Mouse (Mus musculus): ENCODE measurements around the gene Zfp689.
A peak's percentile ranks its signal among the peaks of the same experiment; 100 is the strongest.
"Not testable (repeated sequence)": the region's sequence is repeated elsewhere in the genome, so short reads cannot be mapped to it uniquely, and the experiment has no call there.

The Zfp689 gene

DNA sequence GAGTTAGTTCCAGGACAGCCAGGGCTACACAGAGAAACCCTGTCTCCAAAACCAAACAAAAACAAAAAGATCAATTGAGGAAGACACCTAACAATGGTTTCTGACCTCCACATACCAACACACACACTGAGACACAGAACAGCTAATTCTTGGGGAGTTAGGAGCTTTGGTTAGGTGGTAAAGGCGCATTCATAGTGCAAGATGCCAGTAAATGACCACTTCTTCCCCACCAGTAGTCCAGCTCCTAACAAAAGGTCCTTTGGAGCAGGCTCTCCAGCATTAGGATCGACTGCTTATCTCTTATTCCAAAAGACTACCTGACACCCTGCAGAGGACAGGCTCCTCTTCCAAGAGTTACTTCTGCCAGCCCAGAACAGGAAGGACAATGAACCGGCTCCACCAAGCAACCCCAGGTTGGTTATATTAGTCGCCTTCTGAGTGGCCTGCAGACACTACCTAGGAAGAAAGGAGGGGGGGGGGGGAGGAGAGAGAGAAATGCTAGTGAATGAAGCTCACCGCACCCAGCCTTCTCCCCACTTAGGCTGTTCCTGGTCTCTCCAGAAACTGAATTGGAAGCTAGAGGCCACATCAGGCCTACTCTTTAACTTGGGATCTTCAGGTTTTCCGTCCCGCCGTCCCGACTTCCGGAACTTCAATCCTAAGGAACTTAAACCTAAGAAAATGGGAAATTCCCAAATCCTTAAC lies 21.2 kb upstream of the Zfp689 start:
- DNase-seq: no peak

DNA sequence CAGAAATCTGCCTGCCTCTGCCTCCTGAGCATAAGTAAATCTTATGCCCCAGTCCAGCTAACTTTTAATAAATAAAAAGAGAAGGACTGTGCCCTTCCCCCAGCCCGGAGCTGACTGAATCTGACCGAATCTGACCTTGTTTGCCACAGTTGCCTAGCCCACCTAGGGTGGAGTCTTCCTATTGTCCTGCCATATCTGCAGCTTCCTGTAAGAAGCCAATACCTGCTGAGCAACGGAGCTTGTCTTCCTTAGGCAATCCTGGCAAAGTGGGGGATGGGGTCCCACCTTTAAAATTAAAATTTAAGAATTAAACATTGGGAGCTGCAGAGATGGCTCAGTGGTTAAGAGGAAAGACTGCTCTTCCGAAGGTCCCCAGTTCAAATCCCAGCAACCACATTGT lies 17.6 kb upstream of the Zfp689 start:
- DNase-seq: no peak

DNA sequence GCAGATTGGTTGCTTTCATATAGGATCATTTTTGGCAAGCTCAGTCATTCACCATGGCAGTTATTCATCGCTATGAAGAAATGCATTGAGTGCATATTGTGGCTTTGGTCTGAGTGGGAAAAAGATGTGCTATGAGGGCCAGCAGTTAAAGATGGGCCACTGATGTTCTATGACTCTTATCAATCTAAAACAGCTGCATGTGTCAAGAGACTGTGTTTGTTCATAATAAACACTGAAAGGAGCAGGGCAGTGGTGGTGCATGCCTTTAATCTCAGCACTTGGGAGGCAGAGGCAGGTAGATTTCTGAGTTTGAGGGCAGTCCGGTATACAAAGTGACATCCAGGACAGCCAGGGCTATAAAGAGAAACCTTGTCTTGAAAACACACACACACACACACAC lies 16.7 kb upstream of the Zfp689 start:
- DNase-seq: not testable (repeated sequence)

DNA sequence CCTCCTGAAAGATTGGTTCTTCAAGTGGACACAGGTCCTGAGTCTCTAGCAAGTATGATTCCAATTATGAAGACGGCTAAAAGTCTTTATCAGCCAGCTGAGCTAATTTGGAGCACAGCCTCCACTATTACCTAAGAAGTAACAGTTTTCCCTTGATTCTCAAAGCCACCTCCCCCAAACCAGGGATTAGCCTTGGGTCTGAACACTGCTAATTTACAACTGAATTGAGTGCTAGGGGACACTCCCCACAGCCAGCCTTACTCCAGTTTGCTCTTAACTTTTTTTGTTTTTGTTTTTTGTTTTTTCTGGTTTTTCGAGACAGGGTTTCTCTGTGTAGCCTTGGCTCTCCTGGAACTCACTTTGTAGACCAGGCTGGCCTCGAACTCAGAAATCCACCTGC lies 16.2 kb upstream of the Zfp689 start:
- no peak for DNase-seq

DNA sequence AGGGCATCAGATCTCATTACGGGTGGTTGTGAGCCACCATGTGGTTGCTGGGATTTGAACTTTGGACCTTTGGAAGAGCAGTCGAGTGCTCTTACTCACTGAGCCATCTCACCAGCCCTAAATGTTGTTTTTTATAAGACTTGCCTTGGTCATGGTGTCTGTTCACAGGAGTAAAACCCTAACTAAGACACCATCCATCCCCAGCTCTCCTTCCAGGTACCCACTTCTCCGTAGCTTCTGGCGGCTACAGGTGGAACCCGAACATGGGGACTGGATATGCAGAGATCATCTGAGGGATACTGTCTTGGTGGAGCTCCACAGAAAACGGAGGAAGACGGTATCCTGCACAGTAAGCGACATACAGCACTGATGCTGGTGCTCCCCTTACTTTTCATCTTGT lies 10.4 kb upstream of the Zfp689 start, which contains the start of gene Prr14:
Gene Prr14 (plus strand): TSS at position 301 of the 400 bp plus-strand sequence.
- not testable (repeated sequence) for DNase-seq

DNA sequence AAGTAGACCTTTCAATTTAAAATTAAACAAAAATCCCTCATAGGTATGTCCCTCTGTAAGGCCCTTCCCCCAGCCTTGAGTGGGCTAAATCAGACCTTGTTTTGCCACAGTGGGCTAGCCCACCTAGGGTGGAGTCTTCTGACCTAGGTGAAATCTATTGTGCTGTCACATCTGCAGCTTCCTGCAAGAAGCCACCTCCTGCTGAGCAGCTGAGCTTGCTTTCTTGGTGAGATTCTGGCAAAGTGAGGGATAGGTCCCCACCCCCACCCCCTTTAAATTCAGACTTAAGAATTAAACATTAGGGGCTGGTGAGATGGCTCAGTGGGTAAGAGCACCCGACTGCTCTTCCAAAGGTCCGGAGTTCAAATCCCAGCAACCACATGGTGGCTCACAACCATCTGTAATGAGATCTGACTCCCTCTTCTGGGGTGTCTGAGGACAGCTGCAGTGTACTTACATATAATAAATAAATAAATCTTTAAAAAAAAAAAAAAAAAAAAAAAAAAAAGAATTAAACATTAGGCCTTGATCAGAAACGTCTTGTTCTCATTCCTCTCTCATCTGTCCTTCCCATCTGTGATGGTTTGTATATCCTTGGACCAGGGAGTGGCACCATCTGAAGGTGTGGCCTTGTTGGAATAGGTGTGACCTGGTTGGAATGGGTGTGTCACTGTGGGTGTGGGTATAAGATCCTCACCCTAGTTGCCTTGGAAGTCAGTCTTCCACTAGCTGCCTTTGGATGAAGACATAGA lies 9.6 kb upstream of the Zfp689 start:
- DNase-seq: not testable (repeated sequence)

DNA sequence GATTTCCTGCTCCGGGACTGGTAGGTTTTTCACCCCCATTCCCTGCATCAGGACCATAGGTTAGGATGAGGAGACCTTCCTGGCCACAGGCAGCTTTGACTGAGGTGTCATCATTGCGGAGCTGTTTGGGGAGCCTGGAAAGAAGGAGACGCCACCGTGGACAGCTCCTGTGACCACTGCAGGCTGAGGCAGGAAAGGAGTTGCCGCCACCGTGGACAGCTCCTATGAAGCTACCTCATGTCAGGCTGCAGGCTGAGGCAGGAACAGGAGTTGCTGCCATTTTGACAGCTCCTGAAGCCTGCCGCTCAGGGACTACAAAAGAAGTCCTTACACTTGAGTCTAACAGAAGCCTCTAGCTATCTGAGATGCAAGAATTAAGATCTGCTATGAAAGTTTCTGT lies 5.9 kb upstream of the Zfp689 start:
- no peak for DNase-seq

DNA sequence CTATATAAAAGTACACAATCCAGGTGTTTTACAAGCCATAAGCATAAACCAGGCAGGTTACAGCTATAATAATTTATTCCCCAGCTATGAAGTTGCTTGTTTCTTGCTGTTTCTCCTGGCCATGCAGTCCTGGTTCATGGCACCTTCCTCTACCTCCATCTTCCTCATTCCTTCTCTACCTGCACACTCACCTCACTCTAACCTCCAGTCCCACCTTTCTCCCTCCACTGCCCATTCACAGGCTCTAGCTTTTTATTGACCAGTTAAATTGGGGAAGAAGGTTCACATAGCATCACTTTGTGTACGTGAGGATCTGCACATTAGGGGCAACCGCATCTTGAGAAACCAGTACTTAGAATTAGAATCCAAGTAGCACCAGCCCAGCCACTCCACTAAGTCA lies 4.1 kb upstream of the Zfp689 start:
- DNase-seq: no peak

DNA sequence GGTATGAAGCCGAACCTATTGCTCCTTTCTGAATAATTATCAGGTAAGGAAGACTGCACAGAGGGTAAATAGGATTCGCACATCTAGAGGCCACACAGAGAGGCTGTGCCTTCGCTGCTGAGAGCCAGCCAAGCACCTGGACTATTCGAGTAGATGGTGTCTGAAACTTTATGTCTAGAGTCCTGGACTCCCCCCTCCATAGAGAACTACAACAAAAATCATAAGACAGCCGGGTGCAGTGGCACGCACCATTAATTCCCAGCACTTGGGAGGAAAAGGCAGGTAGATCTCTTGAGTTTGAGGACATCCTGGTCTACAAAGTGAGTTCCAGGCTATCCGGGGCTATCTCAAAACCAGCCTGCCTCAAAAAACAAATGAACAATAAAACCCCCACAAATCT lies 1.0 kb upstream of the Zfp689 start:
- DNase-seq: no peak

DNA sequence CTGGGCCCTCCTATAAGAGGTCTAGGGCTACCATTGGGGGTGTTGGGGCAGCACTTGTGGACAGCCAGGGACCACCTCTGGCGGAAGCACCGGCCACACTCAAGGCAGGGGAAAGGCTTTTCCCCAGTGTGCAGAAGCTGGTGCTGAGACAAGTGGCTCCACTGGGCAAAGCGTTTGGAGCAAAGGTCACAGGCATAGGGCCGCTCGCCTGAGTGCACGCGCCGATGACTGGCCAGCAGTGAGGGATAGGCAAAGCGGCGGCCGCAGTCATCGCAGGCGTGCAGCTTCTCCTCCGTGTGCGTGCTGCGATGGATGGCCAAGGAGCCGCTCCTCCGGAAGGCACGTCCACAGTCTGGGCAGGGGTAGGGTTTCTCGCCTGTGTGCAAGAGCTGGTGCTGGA lies 5.0 kb downstream of the Zfp689 start:
- DNase-seq: no peak

DNA sequence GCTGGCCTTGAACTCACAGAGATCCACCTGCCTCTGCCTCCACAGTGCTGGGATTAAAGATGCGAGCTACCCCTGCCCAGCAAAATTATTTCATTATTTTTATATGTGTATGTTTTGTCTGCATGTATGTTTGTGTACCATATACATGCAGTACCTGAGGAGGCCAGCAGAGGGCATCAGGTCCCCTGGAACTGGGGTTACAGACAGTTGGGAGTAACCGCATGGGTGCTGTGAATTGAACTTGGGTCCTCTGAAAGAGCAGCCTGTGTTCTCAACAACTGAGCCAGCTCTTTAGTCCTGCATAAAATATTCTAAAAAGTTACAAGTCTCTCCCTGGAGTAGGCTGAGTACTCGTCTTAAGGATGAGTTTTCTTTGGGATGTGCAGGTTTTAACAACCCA lies 11.2 kb downstream of the Zfp689 start:
- DNase-seq: no peak

DNA sequence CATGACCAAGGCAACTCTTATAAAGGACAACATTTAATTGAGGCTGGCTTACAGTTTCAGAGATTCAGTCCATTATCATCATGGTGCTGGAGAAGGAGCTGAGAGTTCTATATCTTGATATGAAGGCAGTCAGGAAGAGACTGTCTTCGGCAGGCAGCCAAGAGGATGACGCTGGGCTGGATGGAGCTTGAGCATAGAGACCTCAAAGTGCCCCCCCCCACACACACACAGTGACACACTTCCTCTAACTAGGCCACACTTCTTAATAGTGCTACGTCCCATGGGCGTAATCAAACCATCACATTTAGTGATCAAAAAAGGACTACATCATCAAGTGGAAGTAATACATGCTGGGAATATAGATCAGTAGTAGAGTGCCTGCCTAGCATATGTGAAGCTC lies 13.8 kb downstream of the Zfp689 start:
- DNase-seq: no peak

DNA sequence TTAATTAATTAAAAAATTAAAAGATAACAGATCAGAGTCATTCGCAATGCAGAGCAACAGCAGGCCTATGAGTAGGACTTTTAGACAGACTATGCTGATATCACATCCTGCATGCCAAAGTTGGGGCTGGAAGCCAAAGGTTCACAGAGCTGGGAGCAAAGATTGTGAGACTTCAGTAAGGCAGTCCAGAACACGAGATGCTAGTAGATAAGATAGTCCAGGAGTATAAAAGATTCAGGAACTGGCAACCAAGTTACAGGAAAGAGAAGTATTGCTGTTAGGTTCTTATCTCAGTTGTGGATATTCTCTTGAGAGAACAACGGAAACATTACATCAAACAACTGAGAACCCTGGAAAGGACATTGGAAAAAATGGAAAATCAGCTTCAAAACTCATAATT lies 22.6 kb downstream of the Zfp689 start:
- DNase-seq: no peak

DNA sequence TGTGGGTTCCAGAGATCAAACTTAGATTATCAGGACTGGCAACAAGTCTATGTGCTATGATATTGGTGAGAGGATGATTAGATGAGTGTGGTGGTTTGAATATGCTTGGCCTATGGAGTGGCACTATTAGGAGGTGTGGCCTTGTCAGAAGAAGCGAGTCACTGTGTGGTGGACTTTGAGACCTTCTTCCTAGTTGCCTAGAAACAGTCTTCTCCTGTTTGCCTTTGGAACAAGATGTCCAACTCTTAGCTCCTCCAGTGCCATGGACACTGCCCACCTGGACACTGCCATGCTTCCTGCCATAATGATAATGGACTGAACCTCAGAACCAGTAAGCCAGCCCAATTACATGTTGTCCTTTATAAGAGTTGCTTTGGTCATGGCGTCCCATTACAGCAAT lies 23.0 kb downstream of the Zfp689 start:
- DNase-seq: no peak

DNA sequence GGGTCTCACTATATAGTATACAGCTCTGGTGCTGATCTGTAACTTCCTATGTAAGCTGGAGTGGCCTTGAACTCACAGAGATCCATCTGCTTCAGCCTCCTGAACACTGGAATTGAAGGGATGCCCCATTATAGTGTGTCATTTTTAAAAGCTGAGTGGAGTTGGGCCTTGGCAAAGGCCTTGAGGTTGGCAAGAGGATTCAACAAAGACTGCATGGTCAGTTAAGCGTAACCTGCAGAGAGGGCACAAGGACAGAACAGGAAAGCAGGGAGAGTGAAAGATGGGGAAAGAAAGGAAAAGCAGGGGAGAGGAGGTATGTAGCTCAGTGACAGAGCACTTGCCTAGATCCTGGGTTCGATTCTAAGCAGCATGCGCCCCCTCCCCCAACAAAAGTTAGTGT lies 23.7 kb downstream of the Zfp689 start:
- no peak for DNase-seq

DNA sequence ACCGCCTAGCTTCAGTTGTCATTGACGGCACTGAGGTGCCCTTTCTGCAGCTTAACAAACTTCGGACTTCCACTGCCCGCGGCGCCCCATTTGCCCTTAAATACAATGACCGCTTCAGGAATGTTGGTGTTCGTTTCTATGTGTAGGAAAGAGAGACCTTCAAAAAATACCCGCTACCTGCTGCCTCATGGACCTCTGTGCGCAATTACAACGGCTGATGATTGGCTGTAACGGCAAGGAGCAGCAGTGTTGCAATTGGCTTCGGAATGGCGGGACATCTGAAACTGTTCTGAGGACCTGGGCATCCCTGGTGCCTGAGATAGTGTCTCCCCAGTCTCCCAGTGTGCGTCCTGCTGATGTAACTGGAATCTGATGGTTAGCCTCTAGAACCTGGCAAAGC lies 26.7 kb downstream of the Zfp689 start:
- peak; percentile 27 for DNase-seq

DNA sequence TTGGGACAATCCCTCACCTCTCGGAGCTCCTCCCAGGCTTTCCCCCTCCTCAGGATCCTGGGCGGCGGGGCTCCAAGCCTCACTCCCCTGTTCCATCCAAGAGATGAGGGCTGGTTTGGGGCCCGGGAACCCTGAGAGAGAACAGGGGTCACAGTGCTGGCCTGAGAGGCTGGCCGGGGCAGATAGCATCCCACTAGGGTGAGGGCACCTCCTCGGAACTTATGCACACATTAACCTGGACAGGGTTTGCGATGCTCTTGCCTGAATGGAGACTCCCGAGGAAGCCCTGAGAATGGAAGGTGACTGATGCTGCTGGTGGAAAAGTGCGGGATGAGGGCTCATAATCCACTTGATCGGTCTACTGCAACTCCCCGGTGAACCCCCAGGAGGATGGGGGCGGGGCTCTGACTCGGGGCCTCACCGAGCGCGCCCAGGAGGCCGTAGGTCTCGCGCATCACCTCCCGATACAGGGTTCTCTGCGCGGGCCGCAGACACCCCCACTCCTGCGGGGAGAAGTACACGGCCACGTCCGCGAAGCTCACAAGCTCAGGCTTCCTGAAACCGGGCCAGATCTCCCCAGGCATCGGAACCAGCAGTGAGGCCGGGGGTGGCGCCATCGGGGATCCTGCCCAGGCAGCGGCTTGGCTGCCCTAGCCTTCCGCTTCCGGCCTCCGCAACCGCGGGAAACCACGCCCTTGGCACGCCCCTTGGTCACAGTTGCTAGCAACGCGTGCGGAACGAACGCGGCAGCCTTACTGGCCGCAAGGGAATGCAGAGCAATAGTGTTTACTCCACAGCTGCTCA lies 27.4 kb downstream of the Zfp689 start, which contains the start of gene Zfp688:
Gene Zfp688 (minus strand): TSS at position 681 of the 804 bp plus-strand sequence.
- DNase-seq: peak; percentile 93

DNA sequence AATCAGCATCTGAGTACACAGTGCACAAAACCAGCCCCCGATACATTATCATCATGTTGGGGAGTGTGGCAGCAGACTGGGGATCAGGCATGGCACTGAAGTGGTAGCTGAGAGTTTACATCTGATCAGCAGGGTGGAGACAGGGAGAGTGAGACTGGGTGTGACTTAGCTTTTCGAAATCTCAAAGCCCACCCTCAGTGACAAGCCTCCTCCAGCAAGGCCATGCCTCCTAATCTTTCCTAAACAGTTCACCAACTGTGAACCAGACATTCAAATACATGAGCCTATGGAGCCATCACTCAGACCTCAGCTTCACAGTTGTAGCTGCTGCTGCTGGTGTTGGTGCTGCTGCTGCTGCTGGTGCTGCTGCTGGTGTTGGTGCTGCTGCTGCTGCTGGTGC lies 37.5 kb downstream of the Zfp689 start:
- no peak for DNase-seq

DNA sequence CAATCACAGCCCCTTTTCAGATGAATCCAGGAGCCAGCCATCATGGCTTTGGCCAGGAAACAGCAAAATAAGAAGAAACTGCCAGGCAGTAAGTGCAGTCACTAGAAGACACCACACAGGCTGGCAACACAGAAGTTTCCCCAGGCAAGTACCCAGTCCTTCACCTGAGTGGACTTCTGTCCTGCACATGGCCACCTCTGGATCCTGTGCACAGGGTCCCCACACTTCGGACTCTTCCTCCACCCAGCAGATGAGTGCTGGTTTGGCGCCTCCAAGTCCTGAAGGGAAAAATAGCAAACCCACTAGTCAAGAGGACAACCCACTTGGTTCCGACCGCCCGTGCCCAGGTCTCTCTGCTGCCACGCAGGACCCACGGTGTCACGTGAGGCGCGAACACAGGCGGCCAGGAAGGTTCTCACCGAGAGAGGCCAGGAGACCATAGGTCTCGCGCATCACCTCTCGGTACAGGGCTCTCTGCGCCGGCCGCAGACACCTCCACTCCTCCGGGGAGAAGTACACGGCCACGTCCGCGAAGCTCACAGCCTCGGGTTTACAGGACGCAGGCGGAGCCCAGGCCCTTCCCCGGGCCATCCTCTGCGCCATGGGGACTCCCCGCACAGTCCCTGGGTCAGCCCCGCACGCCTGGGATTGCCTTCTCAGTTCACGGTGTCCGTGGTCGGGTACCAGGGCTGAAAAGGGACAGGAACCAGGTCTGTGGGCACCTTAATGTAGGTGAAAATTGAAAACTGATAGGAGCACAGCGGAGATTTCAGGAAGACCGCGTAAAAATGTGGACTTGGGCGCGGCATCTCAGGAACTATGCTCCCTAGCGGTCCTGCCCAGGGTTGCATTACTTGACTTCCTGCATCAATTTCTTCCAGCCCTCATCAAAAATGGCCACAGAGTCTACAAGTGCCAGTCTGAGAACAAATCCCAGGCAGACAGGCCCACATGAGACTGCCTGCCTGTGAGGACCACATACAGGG lies 42.7 kb downstream of the Zfp689 start, which contains the start of gene Zfp764:
Gene Zfp764 (minus strand): TSS at position 821 of the 986 bp plus-strand sequence.
- peak; percentile 88 for DNase-seq

DNA sequence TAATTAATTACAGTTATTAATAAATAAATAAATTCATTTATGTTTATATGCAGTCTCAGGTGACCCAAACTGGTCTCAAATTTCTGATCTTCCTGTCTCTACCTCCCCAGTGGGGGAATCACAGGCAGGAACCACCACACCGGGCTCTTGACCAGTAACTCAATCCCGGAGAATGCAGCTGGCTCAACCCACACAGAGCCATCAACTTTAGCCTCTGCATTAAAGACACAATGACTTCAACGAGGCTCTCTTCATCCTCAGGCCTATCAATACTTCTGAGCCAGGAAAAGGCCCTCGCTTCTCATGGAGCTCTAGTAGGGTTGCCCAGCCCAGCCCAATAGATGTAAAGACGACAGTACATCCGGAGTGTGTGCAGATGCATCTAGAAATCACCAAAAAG lies 44.9 kb downstream of the Zfp689 start:
- not testable (repeated sequence) for DNase-seq

DNA sequence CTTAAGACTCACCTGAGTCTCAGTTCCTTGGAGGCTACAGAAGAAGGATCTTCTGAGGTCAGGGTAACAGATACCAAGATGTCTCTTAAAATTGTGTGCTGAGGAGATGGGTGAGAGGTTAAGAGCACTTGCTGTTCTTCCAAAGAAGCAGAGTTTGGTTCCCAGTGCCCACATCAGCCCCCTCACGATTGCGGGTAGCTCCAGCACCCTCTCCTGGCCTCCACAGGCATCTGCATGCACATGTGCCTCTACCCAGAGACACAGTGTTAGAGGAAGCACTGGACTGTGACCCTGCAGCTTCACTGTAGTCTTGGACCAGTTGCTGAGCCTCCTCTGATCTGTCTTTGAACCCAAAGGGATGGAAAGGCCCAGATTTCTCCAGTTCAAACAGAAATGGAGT lies 46.0 kb downstream of the Zfp689 start:
- DNase-seq: no peak

DNA sequence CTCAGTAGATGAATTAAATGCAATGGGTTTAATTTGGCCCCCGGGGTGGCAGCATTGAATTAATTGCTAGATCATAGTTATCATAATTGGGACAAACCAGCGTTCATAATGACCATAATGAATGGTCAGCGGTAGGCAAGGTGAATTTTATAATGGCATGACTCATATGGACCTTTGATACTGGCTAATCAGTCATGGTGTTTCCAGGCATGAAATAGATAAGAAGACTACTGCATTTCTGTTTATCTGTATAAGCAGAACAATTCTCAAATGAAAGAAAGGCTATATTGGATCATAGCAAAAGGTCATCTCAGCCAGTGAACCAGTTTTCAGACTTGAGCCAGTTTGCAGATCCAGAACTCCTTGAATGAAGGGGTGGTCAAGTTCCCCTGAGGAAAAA lies 48.6 kb downstream of the Zfp689 start:
- DNase-seq: no peak
